Mouse (Mus musculus) right cerebral cortex, postnatal 4 days (tissue): ENCODE measurements at regions not wholly inside any gene's neighbourhood (a gene's known extent, or its start where the extent isn't known, plus 50 kb on each side); places are given as distances from the start of the nearest gene placed in this dataset.

Source experiments
- DNase-seq: peaks from one replicate; pipeline ENCODE4 v3.0.0-alpha.2; 2022

GRCm38 (mm10) chr10:72573991-72574652, 80.5 kb upstream of the Zwint start:
- DNase-seq: no peak

- DNase-seq: no peak
Observed at GRCm38 (mm10) chr10:72577713-72578112, 76.9 kb upstream of the Zwint start.

GRCm38 (mm10) chr10:72578501-72578900, 76.1 kb upstream of the Zwint start:
- no peak for DNase-seq

GRCm38 (mm10) chr10:72581311-72581710, 73.3 kb upstream of the Zwint start:
- DNase-seq: no peak

GRCm38 (mm10) chr10:72588561-72588960, 66.1 kb upstream of the Zwint start:
- DNase-seq: no peak

GRCm38 (mm10) chr10:72593049-72593448, 61.6 kb upstream of the Zwint start:
- DNase-seq: no peak
